Mouse (Mus musculus) left cerebral cortex, postnatal 10 days (tissue): ENCODE measurements around the gene Mlf2. TPM values are rescaled to one million over a fixed set of nuclear protein-coding genes. Genes with fewer than 3 reads are reported as not detected.
"Not testable (repeated sequence)": the region's sequence is repeated elsewhere in the genome, so short reads cannot be mapped to it uniquely, and the experiment has no call there.

ENCODE experiments used
- DNase-seq, 2 experiments: peaks; one replicate each; pipeline ENCODE4 v3.0.0; 2021 to 2022; ENCODE audit warnings: low spot score in 2 of 2, mixed read lengths in 1 of 2; ENCODE audit errors: extremely low spot score in 1 of 2
- intact Hi-C: fragments of 180-260 bp; cut with DNase I; formaldehyde crosslinking; loops from one replicate; pipeline ENCODE4 v1.15.1; 2025
- total RNA-seq, 2 experiments: library from RNA; stranded (reverse); gene quantifications; 2 replicates each; pipeline ENCODE4 v1.2.3; 2021

Mlf2 gene
- total RNA-seq: 100 to 1,000 TPM; 597 to 610 TPM

- peak; percentile 96 to 99 for DNase-seq
- intact Hi-C loops: loop anchor here (10.0 kb wide), 1 partner anchor 154 kb away; no protein-coding TSS in a partner anchor
Measured at GRCm38 (mm10) chr6:124930754-124931524, at the start of gene Mlf2. Gene Mlf2, plus strand, starts transcription at chr6:124931386.

- intact Hi-C loops: no loop called here
- no peak for DNase-seq
Measured at GRCm38 (mm10) chr6:124881821-124882220, 49.4 kb upstream of the Mlf2 start.

GRCm38 (mm10) chr6:124883351-124883750, 47.8 kb upstream of the Mlf2 start:
- no peak for DNase-seq
- intact Hi-C loops: no loop called here

GRCm38 (mm10) chr6:124884714-124885500, 46.3 kb upstream of the Mlf2 start:
- intact Hi-C loops: no loop called here
- DNase-seq: peak in 1 of 2 experiments; percentile 81

GRCm38 (mm10) chr6:124885956-124886381, 45.2 kb upstream of the Mlf2 start:
- intact Hi-C loops: no loop called here
- no peak for DNase-seq

GRCm38 (mm10) chr6:124887986-124888385, 43.2 kb upstream of the Mlf2 start, which contains the start of gene Cd4:
Gene Cd4, minus strand, starts transcription at chr6:124888221.
- intact Hi-C loops: no loop called here
- DNase-seq: no peak

- DNase-seq: no peak
- intact Hi-C loops: no loop called here
Measured at GRCm38 (mm10) chr6:124888555-124889125, 42.5 kb upstream of the Mlf2 start.

- intact Hi-C loops: no loop called here
- no peak for DNase-seq
Measured at GRCm38 (mm10) chr6:124890997-124891396, 40.2 kb upstream of the Mlf2 start.

GRCm38 (mm10) chr6:124894113-124894512, 37.1 kb upstream of the Mlf2 start:
- DNase-seq, intact Hi-C loops: not testable (repeated sequence)

GRCm38 (mm10) chr6:124898359-124898758, 32.8 kb upstream of the Mlf2 start:
- no peak for DNase-seq
- intact Hi-C loops: no loop called here

GRCm38 (mm10) chr6:124900056-124900800, 31.0 kb upstream of the Mlf2 start:
- intact Hi-C loops: no loop called here
- no peak for DNase-seq

GRCm38 (mm10) chr6:124900801-124901480, 30.2 kb upstream of the Mlf2 start:
- peak in 1 of 2 experiments; percentile 74 for DNase-seq
- intact Hi-C loops: no loop called here

- intact Hi-C loops: no loop called here
- no peak for DNase-seq
Measured at GRCm38 (mm10) chr6:124901851-124902250, 29.3 kb upstream of the Mlf2 start.

- DNase-seq: peak; percentile 84 to 94
- intact Hi-C loops: loop anchor here (2.0 kb wide), 1 partner anchor 41 kb away; the partner anchor contains the start of gene Gpr162
Measured at GRCm38 (mm10) chr6:124903580-124904151, 27.5 kb upstream of the Mlf2 start.

GRCm38 (mm10) chr6:124904161-124904981, 26.8 kb upstream of the Mlf2 start:
- intact Hi-C loops: loop anchor here (2.0 kb wide), 1 partner anchor 42 kb away; the partner anchor contains the start of gene Gpr162
- peak; percentile 78 to 86 for DNase-seq

- intact Hi-C loops: loop anchor here (2.0 kb wide), 1 partner anchor 42 kb away; the partner anchor contains the start of gene Gpr162
- no peak for DNase-seq
Measured at GRCm38 (mm10) chr6:124904991-124905860, 26.0 kb upstream of the Mlf2 start.
